ENCODE assay signal across 22 mouse cellular contexts in the genomic region with DNA sequence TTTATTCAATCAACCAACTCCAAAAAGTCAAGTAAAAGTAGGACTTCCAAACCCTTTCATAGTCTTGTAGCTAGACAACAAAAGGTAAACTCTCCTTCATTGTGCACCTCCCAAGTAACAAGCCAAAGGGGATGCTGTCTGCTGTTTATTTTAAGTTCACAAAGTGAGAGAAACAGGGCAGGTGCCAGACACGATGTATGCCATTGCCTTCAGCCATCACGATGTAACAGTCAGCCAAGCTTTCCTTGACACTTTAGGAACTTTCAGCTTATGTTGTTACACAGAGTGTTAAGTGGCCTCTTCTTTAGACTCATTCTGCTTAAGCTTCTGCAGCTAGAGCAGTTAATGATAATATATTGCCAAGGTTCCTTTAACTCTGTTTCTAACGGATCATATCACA. TPM values are rescaled to one million over a fixed set of nuclear protein-coding genes. Genes with fewer than 3 reads are reported as not detected.
DNase-seq lines count a peak whose midpoint lies in the region; ATAC-seq and TF ChIP-seq lines count a peak whose summit lies in the region.
"Had no signal": no experiment of that assay in that cellular context is flagged by ENCODE, and none has a peak within 500 bp of the region (broad histone marks: within the 10 kb centered on the region; RNA-seq: fewer than 3 reads in every experiment).

No protein-coding gene starts in this region.

- no peaks in the 10 kb centered on the region for H3K27me3 ChIP-seq in forebrain, embryonic 15.5 days
- H3K27me3 ChIP-seq in forebrain, postnatal 0 days (ENCODE audit: insufficient read depth, low read length), result no peaks in the 10 kb centered on the region
- H3K27me3 ChIP-seq in hindbrain, embryonic 14.5 days (ENCODE audit: control insufficient read depth, insufficient read depth, low read length), result no peaks in the 10 kb centered on the region
- H3K27me3 ChIP-seq in hindbrain, embryonic 10.5 days (ENCODE audit: insufficient read depth, poor library complexity, severe bottlenecking), result no peaks in the 10 kb centered on the region
- no peaks in the 10 kb centered on the region for H3K27me3 ChIP-seq in neural tube, embryonic 13.5 days
- H3K27me3 ChIP-seq: heart, embryonic 12.5 days; intestine, embryonic 15.5 days had no signal

- no peak overlapping the region for H3K27ac ChIP-seq in forebrain, embryonic 15.5 days (replicated peaks)
- H3K27ac ChIP-seq in forebrain, postnatal 0 days (ENCODE audit: low read depth, low read length), result no peak overlapping the region
- no peak overlapping the region for H3K27ac ChIP-seq in hindbrain, embryonic 14.5 days
- H3K27ac ChIP-seq in hindbrain, embryonic 10.5 days, result no peak overlapping the region
- H3K27ac ChIP-seq in neural tube, embryonic 13.5 days (replicated peaks), result no peak overlapping the region
- H3K27ac ChIP-seq: embryonic facial prominence, embryonic 10.5 days; intestine, embryonic 15.5 days; limb, embryonic 10.5 days had no signal

- H3K36me3 ChIP-seq in forebrain, embryonic 15.5 days, result no peaks in the 10 kb centered on the region
- no peaks in the 10 kb centered on the region for H3K36me3 ChIP-seq in forebrain, postnatal 0 days (ENCODE audit: insufficient read depth)
- no peaks in the 10 kb centered on the region for H3K36me3 ChIP-seq in hindbrain, embryonic 14.5 days (replicated peaks; ENCODE audit: control insufficient read depth, insufficient read depth)
- no peaks in the 10 kb centered on the region for H3K36me3 ChIP-seq in hindbrain, embryonic 10.5 days
- no peaks in the 10 kb centered on the region for H3K36me3 ChIP-seq in neural tube, embryonic 13.5 days
- H3K36me3 ChIP-seq: embryonic facial prominence, embryonic 10.5 days; heart, embryonic 12.5 days; intestine, embryonic 15.5 days; limb, embryonic 10.5 days had no signal

- 49% methylated on average over 3 of the region's 3 CpGs for WGBS in forebrain, embryonic 15.5 days
- 41% methylated on average over 3 of the region's 3 CpGs for WGBS in forebrain, postnatal 0 days
- 77% methylated on average over 3 of the region's 3 CpGs for WGBS in hindbrain, embryonic 14.5 days
- WGBS in hindbrain, embryonic 10.5 days, result 86% methylated on average over 3 of the region's 3 CpGs
- 79% methylated on average over 3 of the region's 3 CpGs for WGBS in neural tube, embryonic 13.5 days

- peak; percentile 45; the same call in 1 of the 2 replicates for ATAC-seq in forebrain, embryonic 15.5 days (replicated peaks)
- ATAC-seq in forebrain, postnatal 0 days, result no peak
- ATAC-seq in hindbrain, embryonic 14.5 days (ENCODE audit: low FRiP score), result no peak
- ATAC-seq in neural tube, embryonic 13.5 days (ENCODE audit: low read depth), result no peak
- ATAC-seq: intestine, embryonic 15.5 days had no signal

- no peak for DNase-seq in forebrain, postnatal 0 days
- DNase-seq in hindbrain, embryonic 14.5 days (ENCODE audit: low spot score), result no peak
- DNase-seq in hindbrain, embryonic 10.5 days (ENCODE audit: low spot score), result no peak
- no peak for DNase-seq in neural tube, embryonic 10.5 days (ENCODE audit: extremely low spot score, low spot score)
- DNase-seq in ovary, postnatal 10 days (ENCODE audit: low spot score), result no peak
- DNase-seq: adrenal gland, postnatal 25 days; cerebellum, adult 11-12 months; heart, postnatal 4 days; kidney, adult 8-10 months; lung, postnatal 4 days; thymus, adult 18-20 months; thymus, postnatal 36 days had no signal

- H3K4me1 ChIP-seq in forebrain, embryonic 15.5 days, result peaks cover 15% of the 10 kb centered on the region
- 0 out of 2 replicates have a peak, but pooled peaks cover 3% of the 10 kb centered on the region for H3K4me1 ChIP-seq in forebrain, postnatal 0 days (ENCODE audit: insufficient read depth)
- H3K4me1 ChIP-seq in hindbrain, embryonic 14.5 days (replicated peaks; ENCODE audit: control insufficient read depth, insufficient read depth, low read length), result no peaks in the 10 kb centered on the region
- peaks cover 16% of the 10 kb centered on the region for H3K4me1 ChIP-seq in hindbrain, embryonic 10.5 days (replicated peaks)
- peaks cover 13% of the 10 kb centered on the region; the same call in 1 of the 2 replicates for H3K4me1 ChIP-seq in neural tube, embryonic 13.5 days (replicated peaks)
- H3K4me1 ChIP-seq: intestine, embryonic 15.5 days had no signal

- no peaks in the 10 kb centered on the region for H3K9me3 ChIP-seq in forebrain, embryonic 15.5 days
- H3K9me3 ChIP-seq in forebrain, postnatal 0 days (ENCODE audit: low read length), result no peaks in the 10 kb centered on the region
- H3K9me3 ChIP-seq in hindbrain, embryonic 14.5 days (ENCODE audit: control insufficient read depth, low read length), result no peaks in the 10 kb centered on the region
- H3K9me3 ChIP-seq in hindbrain, embryonic 10.5 days, result no peaks in the 10 kb centered on the region
- H3K9me3 ChIP-seq in neural tube, embryonic 13.5 days, result no peaks in the 10 kb centered on the region
- H3K9me3 ChIP-seq: embryonic facial prominence, embryonic 10.5 days; heart, embryonic 12.5 days; intestine, embryonic 15.5 days; limb, embryonic 10.5 days had no signal

- H3K9ac ChIP-seq in forebrain, embryonic 15.5 days (replicated peaks), result no peak overlapping the region
- H3K9ac ChIP-seq in forebrain, postnatal 0 days, result no peak overlapping the region
- no peak overlapping the region for H3K9ac ChIP-seq in hindbrain, embryonic 14.5 days
- H3K9ac ChIP-seq in neural tube, embryonic 13.5 days, result no peak overlapping the region
- H3K9ac ChIP-seq: heart, embryonic 12.5 days; intestine, embryonic 15.5 days had no signal

- H3K4me3 ChIP-seq in forebrain, embryonic 15.5 days, result no peak overlapping the region
- H3K4me3 ChIP-seq in forebrain, postnatal 0 days (ENCODE audit: low read depth, low read length), result no peak overlapping the region
- no peak overlapping the region for H3K4me3 ChIP-seq in hindbrain, embryonic 14.5 days (replicated peaks; ENCODE audit: low read length)
- H3K4me3 ChIP-seq in hindbrain, embryonic 10.5 days, result no peak overlapping the region
- no peak overlapping the region for H3K4me3 ChIP-seq in neural tube, embryonic 13.5 days
- H3K4me3 ChIP-seq: embryonic facial prominence, embryonic 10.5 days; heart, embryonic 12.5 days; intestine, embryonic 15.5 days; limb, embryonic 10.5 days; myocyte had no signal

- no peak overlapping the region for H3K4me2 ChIP-seq in forebrain, embryonic 15.5 days (replicated peaks)
- H3K4me2 ChIP-seq in forebrain, postnatal 0 days (ENCODE audit: low read depth), result no peak overlapping the region
- peak overlapping the region; percentile 20 for H3K4me2 ChIP-seq in hindbrain, embryonic 14.5 days (replicated peaks)
- 0 out of 2 replicates have a peak overlapping the region, but pooled peaks have one; percentile 2 for H3K4me2 ChIP-seq in neural tube, embryonic 13.5 days
- H3K4me2 ChIP-seq: heart, embryonic 12.5 days; intestine, embryonic 15.5 days had no signal

- no peak for TF ChIP-seq CTCF in forebrain, postnatal 0 days (IDR thresholded peaks at IDR 0.05; ENCODE audit: low read depth)

RNA-seq across cellular contexts. Expression of a gene that starts 3.1 kb away (rescaled TPM):
- polyA plus RNA-seq in forebrain, embryonic 15.5 days (2015; fragmentation: Nextera tagmentation; extraction: Ambion mirVana), result 1.1 and 1.6 TPM in 2 replicates
- 6.1 and 12.6 TPM in 2 replicates for total RNA-seq in forebrain, postnatal 0 days (2014; rRNA removed)
- 0.83 and 1.7 TPM in 2 replicates for polyA plus RNA-seq in forebrain, postnatal 0 days (2015; fragmentation: Nextera tagmentation; extraction: Ambion mirVana)
- 3.6 and 6.7 TPM in 2 replicates for polyA plus RNA-seq in hindbrain, embryonic 14.5 days (2014; fragmentation: Nextera tagmentation; extraction: Ambion mirVana)
- 0.45 and 0.54 TPM in 2 replicates for polyA plus RNA-seq in hindbrain, embryonic 10.5 days (2016; fragmentation: Nextera tagmentation; extraction: Ambion mirVana)
- polyA plus RNA-seq in neural tube, embryonic 13.5 days (2015; fragmentation: Nextera tagmentation; extraction: Ambion mirVana), result 2.6 TPM in 2 replicates
- total RNA-seq: adrenal gland, postnatal 25 days; granulocyte monocyte progenitor cell, adult 5-6 weeks; neutrophil, adult 5-6 weeks had no signal
- polyA plus RNA-seq: small intestine, adult 2 months had no signal

Comparison
In these comparisons a context has a peak if more than half of its experiments do, and no peak if none do; other contexts are left out.
1. H3K4me2 ChIP-seq: peak in hindbrain, embryonic 14.5 days (single experiment) and neural tube, embryonic 13.5 days (single experiment); none in forebrain, embryonic 15.5 days (single experiment) and forebrain, postnatal 0 days (single experiment).